Mouse (Mus musculus) spleen, postnatal 10 days (tissue): ENCODE data around the gene Scd4.
A peak's percentile ranks its signal among the peaks of the same experiment; 100 is the strongest.
"Not testable (repeated sequence)": the region's sequence is repeated elsewhere in the genome, so short reads cannot be mapped to it uniquely, and the experiment has no call there.

Source experiments
- DNase-seq, 2 experiments: peaks; one replicate each; pipeline ENCODE4 v3.0.0; 2021 to 2022; ENCODE audit warnings: low spot score in 2 of 2

Gene Scd4

DNA sequence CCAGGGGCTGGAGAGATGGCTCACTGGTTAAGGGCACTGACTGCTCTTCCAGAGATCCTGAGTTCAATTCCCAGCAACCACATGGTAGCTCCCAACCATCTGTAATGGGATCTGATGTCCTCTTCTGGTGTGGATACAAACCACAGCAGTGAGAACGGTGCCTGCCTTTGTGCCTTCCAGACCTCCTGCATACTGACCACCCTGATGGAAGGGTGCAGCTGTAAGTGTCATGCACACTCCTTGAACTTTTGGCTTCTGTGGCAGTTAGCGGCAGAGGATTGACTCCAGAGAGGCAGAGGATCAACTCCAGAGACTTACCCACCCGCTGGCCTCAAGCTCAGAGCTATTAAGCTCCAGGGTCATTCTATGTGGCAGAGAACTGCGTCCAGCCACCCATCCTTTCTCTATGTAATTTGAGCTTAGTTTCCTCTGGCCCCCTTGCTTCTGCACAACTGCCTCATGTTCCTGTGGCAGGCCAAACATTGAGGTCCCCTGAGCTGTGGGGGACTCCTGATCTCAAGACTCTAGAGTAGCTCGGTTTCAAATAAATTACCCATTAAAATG, 16.1 kb upstream of the Scd4 start:
- no peak for DNase-seq

DNA sequence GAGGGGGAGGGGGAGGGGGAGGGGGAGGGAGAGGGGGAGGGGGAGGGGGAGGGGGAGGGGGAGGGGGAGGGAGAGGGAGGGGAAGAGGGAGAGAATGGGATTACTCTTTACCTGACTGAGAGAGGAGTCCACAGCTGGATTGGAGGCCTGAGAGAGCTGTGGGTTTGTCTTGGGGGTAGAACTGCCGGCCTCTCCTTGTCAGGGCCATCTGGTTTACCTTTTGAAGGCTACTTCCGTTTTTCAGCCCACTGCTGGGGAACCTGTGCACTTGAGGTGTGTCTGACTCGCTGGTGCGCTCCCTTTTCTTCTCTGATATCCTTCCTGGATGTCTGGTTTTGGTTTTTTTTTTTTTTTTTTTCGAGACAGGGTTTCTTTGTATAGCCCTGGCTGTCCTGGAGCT, 15.5 kb upstream of the Scd4 start:
- no peak for DNase-seq

DNA sequence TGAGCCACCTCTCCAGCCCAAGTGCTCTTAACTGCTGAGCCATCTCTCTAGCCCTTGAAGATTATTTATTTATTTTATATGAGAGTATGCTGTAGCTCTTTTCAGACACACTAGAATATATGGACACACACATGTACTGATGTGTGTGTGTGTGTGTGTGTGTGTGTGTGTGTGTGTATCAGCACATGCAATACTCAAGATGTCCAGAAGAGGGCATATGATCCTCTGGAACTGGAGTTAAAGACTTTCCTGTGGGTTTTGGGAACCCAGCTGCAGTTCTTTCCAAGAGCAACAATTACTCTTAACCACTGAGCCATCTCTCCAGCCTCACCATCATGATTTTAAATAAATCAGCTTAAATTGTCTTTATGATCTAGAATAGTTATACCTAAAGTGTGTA, 14.3 kb upstream of the Scd4 start:
- DNase-seq = no peak

DNA sequence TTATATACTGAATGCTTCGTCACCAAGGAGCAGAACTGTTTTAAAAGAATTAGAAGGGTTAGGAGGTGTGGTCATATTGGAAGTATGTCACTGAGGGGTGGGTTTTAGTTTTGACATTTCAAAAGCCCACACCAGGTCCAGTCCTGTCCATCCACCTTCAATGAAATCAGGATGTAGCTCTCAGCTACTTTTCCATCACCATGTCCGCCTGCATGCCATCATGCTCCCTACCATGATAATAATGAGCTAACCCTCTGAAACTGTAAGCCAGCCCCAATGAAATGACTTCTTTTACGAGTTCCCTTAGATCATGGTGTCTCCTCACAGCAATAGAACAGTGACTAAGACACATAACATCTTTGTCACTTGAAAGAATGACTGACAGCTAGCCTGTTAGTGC, 12.6 kb upstream of the Scd4 start:
- no peak for DNase-seq

DNA sequence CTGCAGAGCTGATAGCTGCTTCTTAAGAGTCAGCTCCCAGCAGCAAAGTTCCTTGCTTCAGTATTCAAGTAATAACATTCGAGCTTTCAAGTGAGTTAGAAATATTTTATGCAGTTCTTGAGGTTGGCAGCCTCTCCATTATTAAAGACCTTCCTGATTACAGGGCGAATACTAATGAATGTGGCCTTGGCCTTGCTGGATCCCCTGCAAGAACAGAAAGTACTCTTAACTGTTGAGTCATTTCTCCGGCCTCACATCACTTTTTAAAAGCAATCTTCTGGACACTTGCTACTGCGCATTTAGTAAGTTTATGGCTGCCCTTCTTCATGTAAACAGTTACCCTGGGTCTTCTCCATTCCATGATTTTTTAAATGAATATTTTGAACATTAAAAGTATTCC, 11.7 kb upstream of the Scd4 start:
- DNase-seq = no peak

DNA sequence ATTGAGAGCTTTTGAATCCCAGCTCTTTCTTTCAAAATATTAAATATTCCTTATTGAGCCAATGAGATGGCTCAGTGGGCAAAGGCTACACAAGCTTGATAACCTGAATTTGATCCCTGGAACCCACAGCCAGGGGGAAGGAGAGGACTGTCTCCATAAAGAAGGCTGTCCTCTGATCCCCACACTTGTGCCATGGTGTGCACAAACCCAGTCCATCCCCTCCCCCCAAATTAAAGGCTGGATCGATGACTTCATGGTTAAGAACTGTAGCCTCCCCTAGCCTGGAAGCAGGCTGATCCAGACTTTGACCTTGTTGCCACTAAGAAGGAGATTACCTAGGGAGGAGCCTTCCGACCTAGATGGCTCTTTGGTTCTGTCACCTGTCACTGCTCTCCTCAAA, 11.3 kb upstream of the Scd4 start:
- no peak for DNase-seq

DNA sequence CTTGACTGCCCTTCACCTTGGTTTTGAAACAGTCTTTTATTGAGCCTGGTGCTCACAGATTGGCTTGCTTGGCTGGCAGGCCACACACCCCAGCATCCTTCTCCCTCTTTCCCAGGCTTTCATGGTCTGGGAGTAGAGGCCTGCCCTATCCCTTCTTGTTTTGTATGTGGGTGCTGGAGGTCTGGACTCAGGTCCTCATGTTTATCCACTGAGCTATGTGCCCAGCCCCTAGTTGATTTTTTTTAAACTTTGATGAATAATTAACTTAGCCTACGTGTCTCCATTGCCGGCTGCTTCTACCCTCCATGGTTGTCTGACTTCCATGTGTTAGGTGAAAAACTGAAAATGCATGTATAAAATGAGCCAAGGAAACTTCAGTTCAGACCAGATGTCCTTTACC, 3.3 kb upstream of the Scd4 start:
- DNase-seq = no peak

DNA sequence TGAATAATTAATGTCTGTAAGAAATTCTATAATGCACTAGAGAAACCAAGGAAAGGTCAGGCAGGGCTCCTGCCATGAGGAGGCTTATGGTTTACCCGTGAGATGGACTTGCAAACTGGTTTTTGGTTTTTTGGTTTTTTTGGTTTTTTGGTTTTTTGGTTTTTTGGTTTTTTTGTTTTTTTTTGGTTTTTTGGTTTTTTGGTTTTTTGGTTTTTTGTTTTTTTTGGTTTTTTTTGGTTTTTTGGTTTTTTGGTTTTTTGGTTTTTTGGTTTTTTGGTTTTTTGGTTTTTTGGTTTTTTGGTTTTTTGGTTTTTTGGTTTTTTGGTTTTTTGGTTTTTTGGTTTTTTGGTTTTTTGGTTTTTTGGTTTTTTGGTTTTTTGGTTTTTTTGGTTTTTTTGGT, 1.8 kb upstream of the Scd4 start:
- DNase-seq = not testable (repeated sequence)

DNA sequence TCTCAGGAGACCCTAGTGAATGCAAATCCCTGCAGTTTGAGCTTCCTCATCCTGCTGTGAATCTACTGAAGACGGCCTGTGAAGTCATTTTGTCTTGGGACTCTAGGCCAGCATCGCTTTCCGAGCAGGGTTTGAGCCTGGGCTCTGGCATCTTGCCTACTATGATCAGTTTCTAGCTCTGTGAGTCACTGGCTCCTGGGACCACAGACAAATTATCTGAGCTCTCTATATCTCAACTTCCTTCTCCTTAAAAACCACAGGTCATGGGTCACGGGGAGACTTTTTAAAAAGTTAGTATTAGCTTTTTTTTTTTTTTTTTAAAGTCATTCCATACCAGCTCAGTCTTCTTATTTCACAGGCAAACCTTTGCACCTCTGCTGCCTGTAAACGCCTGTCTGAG, 981 bp upstream of the Scd4 start:
- no peak for DNase-seq

DNA sequence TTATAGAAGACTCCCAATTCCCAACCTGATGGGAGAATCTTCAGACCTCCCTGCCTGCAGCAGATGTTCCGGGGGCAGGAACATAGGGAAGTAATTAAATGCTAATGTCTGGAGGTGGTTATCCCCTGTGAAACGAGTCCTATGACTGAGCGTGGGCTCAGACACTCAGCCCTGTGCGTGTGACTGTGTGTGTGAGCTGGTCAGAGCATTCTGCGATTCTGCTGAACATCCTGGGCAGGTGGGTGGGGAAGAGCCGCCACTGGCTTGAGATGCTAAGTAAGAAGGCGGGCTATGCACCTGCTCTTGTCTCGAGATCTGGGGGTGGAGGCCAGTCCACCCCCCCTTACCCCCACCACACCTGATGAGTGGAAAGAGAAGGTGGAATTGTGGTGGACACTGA, 566 bp upstream of the Scd4 start:
- no peak for DNase-seq

DNA sequence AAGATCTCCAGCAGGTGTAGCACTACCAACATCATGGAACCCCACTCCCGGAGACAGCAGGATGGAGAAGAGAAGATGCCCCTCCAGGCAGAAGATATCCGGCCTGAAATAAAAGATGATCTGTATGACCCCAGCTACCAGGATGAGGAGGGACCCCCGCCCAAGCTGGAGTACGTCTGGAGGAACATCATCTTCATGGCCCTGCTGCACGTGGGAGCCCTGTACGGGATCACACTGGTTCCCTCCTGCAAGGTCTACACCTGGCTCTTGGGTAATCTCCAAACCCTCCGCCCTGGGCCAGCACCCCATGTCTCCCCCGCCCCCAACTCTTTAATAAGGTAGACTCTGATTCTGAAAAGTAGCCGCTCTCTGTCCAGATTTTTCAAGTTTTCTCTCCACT, 1.1 kb downstream of the Scd4 start:
- DNase-seq = no peak

DNA sequence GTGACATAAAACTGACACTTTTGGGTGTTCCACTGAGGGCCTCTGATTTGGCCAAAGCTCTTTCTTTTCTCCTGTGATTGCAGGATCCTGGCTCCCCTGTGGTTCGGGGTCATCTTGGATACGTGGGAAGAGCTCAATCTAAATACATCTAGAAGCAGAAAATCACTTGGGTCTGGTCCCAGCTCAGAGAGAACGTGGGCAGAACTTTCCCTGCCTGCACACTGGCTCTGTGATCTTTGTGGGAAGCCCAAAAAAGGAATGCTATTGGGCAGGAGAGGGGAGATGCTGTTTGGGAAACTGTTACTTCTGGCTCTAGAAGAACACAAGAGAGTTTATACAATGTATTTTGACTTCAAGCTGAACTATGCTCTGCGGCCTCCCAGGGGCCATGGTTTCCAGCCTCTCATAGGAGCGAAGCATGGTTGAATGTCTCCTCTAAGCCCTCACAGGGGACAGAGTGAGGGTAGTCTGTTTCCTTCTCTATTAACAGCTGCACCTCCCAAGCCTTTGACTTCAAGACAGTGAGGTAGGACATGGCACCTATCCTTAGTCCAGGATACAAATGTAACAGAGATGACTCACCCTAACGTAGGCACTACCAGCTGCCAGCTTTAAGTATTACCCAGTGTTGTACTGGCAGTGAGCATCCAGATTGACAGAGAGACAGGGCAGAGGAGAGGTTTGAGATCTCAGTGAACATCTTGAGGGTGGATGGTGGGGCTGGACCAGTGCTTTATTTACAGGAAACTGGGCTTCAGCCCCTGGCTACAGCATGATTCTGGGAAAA, 3.2 kb downstream of the Scd4 start:
- DNase-seq = no peak

DNA sequence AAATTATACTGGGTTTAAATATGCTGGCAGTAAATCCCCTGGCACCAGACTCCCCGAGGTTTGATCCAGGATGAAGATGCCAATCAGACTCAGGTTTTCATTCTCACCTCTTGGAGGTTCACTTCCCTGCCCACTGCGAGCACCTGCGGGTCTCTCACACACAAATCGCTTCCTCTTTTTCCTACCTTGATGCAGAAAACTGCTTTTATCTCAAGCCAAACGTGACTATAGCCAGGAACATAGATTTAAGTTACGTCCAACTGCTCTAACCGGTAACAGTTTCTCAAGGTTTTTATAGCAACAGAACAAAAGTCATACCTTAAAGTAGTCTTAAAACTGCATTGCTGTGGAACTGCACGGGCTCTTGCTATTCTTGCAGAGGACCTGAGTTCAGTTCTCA, 16.8 kb downstream of the Scd4 start:
- DNase-seq = no peak

DNA sequence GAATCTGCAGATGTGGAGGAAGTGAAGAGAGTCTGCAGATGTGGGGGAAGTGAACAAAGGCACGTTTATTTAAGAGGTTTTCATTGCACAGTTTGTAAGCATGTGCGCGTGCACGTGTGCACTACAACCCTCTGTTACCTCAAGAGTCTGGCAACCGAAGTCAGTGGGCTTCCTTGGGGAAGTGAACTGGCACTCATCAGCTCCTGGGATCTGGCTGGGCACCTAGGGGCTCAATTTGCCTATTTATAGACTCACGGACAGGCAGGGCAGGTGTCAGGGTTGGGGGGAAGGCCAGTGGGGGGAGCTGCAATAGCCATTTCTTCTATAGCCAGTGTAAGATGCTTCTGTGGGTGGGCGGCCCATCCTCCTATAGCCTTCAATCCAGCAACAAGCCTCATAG, 18.9 kb downstream of the Scd4 start:
- DNase-seq = peak in 1 of 2 experiments; percentile 48

DNA sequence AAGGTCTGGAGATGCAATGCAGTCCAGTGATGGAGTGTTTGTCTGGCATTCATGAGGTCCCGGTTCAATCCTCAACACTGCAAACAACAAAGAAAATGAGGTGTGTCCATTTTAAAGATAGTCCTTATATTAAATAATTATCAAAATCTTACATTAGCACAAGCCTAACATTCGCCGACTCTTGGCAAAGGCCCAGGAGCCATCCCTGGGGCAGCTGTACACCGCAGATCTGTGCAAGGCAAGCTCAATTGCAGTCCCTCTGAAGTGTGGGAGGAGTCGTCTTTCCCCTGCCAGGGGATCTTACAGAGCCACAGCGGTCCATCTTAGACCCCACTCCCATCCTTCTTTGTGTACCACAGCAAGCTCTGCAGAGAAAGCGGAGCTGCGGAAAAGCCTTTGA, 25.8 kb downstream of the Scd4 start:
- DNase-seq = no peak

DNA sequence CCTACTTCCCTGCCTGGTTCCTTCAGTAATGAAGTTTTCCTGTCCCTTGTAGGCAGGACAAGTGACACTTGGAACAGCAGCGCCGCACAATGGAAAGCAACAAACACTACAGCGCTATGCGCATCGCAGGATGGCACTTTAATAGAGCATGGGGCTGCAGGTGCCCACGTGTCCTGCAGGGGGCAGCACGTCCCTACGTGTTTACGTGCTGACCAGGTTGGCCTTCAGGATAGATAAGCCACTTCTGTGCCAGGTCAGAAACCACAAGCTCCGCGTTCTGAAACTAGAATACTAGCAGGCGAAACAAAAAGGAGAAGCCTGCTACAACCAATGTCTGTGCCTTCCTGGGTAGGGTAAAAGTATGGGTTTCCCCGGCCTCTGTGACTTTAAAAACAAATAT, 30.6 kb downstream of the Scd4 start:
- peak; percentile 69 to 89 for DNase-seq

DNA sequence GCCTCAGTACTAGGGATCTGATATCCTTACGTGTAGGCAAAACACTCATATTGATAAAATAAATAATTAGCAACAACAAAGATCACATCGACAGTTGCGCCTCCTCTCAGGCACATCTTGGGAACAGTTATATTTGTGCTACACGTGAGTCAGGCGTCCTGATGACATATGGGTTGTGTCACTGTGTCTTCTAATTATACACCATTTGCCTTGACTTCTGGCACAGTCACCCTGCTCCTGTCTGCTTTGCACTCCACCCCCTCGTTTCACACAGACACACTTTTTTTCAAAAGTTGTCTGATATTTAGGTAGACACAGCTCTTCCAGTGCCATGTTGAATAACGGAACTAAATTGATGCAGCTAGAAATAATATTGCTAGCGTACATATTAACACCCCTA, 31.1 kb downstream of the Scd4 start:
- DNase-seq = no peak

DNA sequence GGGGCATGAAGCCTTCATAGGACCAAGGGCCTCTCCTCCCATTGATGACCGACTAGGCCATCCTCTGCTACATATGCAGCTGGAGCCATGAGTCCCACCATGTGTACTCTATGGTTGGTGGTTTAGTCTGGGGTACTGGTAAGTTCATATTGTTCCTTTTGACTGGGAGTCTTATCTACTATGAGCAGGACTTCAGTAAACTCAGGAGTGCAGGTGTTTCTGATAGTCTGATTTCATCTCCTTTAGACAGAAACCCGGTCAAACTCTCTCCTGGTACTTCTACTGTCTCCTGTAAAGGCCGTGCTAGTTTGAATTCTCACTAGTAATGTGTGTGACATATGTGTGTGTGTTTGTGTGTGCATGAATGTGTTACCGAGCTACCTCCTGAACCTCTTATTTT, 32.8 kb downstream of the Scd4 start:
- no peak for DNase-seq

DNA sequence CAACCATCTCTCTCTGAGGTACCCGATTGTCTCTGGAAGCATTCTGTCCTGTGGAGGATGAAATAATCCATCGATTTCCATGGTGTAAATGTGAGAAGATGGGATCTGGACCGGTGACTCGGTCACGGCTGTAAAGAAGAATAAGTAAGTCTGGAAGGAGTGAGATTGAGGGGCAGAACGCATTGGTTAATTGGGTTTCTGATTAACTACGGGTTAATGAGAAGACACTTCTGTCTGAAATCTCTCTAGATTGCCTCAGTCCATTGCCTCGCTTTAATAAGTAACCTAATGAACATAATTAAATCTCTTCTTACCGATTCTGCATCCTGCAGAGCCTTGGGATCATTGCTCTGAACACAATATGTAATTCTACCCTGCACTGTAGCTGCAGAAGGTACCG, 34.2 kb downstream of the Scd4 start:
- not testable (repeated sequence) for DNase-seq

DNA sequence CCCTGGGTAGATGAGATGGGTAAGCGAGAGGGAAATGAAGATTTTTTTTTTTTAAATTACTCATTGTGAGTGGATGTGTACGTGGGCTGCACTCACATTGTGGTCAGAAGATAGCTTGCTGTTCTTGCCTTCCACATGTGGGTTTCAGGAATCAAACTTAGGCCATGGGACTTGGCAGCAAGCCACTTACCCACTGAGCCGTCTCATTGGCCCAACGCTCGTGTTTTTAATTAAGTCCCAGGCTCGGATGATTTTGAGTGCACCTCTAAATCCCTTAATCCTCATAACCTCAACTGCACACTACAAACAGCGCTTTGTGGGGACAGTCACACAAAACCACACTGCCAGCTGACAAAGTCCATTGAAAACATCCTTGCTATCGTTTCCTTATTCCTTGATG, 36.5 kb downstream of the Scd4 start:
- no peak for DNase-seq

DNA sequence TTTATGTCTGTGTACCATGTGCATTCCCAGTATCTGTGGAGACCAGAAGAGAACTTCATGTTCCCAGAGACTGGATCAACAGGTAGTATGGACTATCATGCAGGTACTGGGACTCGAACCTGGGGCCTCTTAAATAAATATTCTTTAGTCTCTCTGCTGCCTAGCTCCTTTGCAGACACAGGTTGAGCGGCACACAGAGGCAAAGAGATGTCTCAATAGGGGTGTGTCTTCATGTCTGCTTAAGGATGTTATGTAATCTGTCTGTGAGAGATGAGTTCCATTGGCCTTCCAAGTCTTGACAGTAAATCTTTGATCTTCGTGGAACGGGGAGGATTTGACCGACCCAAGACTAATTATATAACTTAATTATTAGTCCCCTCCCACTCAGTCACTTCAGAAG, 37.3 kb downstream of the Scd4 start:
- no peak for DNase-seq

DNA sequence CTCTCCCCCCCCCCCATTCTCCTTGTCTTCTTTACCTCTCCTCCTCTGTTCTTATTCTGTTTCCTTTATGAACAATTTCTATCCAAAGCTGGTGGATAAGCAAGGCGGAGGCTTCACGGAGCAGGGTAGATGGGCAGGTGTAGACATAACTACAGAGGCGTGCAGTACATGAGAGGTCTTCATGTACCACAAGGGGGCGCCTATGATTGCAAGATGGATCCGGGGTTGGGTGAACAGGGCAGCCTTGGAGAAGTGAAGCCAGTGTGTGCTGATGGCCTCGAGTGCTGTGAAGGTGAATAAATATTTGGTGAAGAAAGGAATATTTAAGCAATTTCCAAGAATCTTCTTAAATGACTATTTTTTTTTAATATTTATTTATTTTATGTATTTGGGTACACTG, 40.1 kb downstream of the Scd4 start:
- DNase-seq = peak; percentile 72 to 89

DNA sequence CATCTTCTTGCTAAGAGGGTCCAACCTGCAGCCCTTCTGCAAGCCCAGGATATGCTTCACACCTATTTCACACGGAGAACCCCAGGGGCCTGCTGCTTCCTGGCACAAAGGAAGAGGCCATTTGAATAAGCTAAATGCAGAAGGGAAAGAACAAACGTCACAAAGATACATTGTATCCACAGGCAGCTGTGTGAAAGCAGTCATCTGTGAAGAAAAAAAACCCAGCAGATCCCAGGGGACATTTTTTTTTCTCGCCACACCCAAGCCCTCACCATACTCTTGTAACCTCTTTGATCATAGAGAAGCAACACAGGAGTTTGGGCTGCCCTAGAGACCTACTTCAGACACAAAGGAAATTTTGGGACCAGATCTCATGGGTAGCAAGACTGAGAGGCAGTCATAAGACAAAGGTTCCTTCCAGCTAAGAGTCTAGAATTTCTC, 43.6 kb downstream of the Scd4 start:
- DNase-seq = peak in 1 of 2 experiments; percentile 67
